Mouse (Mus musculus) embryo, embryonic 10 days (tissue): ENCODE measurements around the gene Mta3.
"Not testable (repeated sequence)": the region's sequence is repeated elsewhere in the genome, so short reads cannot be mapped to it uniquely, and the experiment has no call there.

Experiments used
- DNase-seq: peaks from one replicate; pipeline ENCODE4 v3.0.0-alpha.2; 2015; ENCODE audit warnings: low spot score

Mta3 gene

GRCm38 (mm10) chr17:83708891-83709290 lies 2.9 kb downstream of the Mta3 start:
- DNase-seq, result no peak

- DNase-seq, result not testable (repeated sequence)
Measured at GRCm38 (mm10) chr17:83709517-83709916, 3.6 kb downstream of the Mta3 start.

GRCm38 (mm10) chr17:83710639-83711038 lies 4.7 kb downstream of the Mta3 start:
- DNase-seq, result no peak

GRCm38 (mm10) chr17:83712341-83712740 lies 6.4 kb downstream of the Mta3 start:
- DNase-seq, result no peak

- DNase-seq, result no peak
Measured at GRCm38 (mm10) chr17:83720449-83720848, 14.5 kb downstream of the Mta3 start.

GRCm38 (mm10) chr17:83721157-83721556 lies 15.2 kb downstream of the Mta3 start:
- no peak for DNase-seq

GRCm38 (mm10) chr17:83723064-83723463 lies 17.1 kb downstream of the Mta3 start:
- DNase-seq, result no peak

- no peak for DNase-seq
Measured at GRCm38 (mm10) chr17:83726496-83726895, 20.5 kb downstream of the Mta3 start.

GRCm38 (mm10) chr17:83727707-83728106 lies 21.7 kb downstream of the Mta3 start:
- DNase-seq, result no peak

GRCm38 (mm10) chr17:83729029-83729428 lies 23.1 kb downstream of the Mta3 start:
- no peak for DNase-seq

- no peak for DNase-seq
Measured at GRCm38 (mm10) chr17:83730123-83730522, 24.2 kb downstream of the Mta3 start.

- DNase-seq, result peak; percentile 44
Measured at GRCm38 (mm10) chr17:83732166-83732629, 26.2 kb downstream of the Mta3 start.

- DNase-seq, result peak; percentile 70
Measured at GRCm38 (mm10) chr17:83732801-83733200, 26.8 kb downstream of the Mta3 start.

- DNase-seq, result no peak
Measured at GRCm38 (mm10) chr17:83736701-83737100, 30.7 kb downstream of the Mta3 start.

GRCm38 (mm10) chr17:83737775-83738174 lies 31.8 kb downstream of the Mta3 start:
- no peak for DNase-seq

- DNase-seq, result no peak
Measured at GRCm38 (mm10) chr17:83740135-83740676, 34.2 kb downstream of the Mta3 start.

GRCm38 (mm10) chr17:83741243-83741642 lies 35.3 kb downstream of the Mta3 start:
- DNase-seq, result no peak

GRCm38 (mm10) chr17:83744231-83744824 lies 38.4 kb downstream of the Mta3 start:
- DNase-seq, result no peak

GRCm38 (mm10) chr17:83747405-83748160 lies 41.6 kb downstream of the Mta3 start:
- DNase-seq, result no peak

- no peak for DNase-seq
Measured at GRCm38 (mm10) chr17:83750216-83750950, 44.4 kb downstream of the Mta3 start.

- no peak for DNase-seq
Measured at GRCm38 (mm10) chr17:83753112-83753899, 47.3 kb downstream of the Mta3 start.

- no peak for DNase-seq
Measured at GRCm38 (mm10) chr17:83758096-83758495, 52.1 kb downstream of the Mta3 start.
